Mouse (Mus musculus) liver, postnatal 0 days (tissue): ENCODE results near the gene Carmil2.

Experiments
- CTCF ChIP-seq: sonication (generic); IDR thresholded peaks from 2 replicates; pipeline ENCODE4 v1.5.1; 2016; ENCODE audit warnings: antibody characterized with exemption, low read depth
- EP300 ChIP-seq: IDR thresholded peaks from 2 replicates; pipeline ENCODE4 v1.6.1; 2016; ENCODE audit warnings: antibody characterized with exemption, low read depth, mild to moderate bottlenecking

GRCm38 (mm10) chr8:105638510-105638909 is 47.6 kb upstream of the Carmil2 start:
- TF ChIP-seq EP300 (no peak), CTCF (no peak)
